Mouse (Mus musculus): ENCODE results near the gene Olfr1106. TPM values are rescaled to one million over a fixed set of nuclear protein-coding genes. Genes with fewer than 3 reads are reported as not detected.

Gene Olfr1106
- polyA plus RNA-seq (2017; shearing (Covaris generic)): not detected

DNA sequence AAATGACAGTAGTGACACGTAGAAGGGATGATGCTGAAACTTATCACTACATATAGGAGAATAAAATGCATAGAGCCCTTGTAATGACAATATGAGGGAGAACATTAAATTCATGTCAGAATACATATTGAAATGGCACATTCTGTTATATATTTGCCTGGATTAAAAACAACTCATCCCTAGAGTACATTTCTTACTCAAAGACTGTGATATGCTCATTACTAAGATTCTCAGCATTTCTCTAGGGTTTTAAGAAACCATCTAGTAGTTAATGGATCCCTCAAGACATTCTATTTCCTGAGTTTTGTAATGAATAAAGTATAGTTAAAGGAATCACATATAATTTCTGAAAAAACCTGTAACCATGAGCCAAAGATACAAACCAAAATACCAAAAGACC is at the start of gene Olfr1106:
Gene Olfr1106 (minus strand): TSS at position 101 of the 400 bp plus-strand sequence.

GRCm38 (mm10) chr2:87095908-87096307 is 43.8 kb upstream of the Olfr1106 start, which contains the start of gene Olfr1109:
Olfr1109 (minus strand) TSS chr2:87096008.

DNA sequence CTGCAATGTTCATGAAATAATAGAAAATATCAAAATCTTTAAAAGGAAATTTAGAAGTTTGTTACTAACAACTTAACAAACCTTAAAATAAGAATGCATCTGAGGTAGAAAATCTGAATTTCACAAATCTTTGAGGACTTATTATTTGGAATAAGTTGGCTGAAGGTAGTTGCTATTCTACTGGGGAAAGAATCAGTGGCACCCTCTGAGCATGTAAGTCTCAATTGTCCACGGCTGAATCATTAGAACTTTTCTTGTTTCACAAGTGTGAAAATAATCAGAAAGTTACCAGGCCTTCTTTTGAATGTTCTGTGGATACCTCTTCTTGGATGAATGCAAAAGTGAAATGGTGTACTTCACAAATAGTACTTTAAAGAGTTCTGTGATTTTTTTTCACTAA is 23.6 kb upstream of the Olfr1106 start, which contains the start of gene Olfr1107:
Gene Olfr1107 (minus strand): TSS at position 101 of the 400 bp plus-strand sequence.

GRCm38 (mm10) chr2:87036431-87036830 is 15.6 kb downstream of the Olfr1106 start, which contains the start of gene Olfr1105:
Olfr1105 (minus strand) TSS chr2:87036531.

GRCm38 (mm10) chr2:87026980-87027379 is 25.1 kb downstream of the Olfr1106 start, which contains the start of gene Olfr1104:
Olfr1104 (minus strand) TSS chr2:87027080.

DNA sequence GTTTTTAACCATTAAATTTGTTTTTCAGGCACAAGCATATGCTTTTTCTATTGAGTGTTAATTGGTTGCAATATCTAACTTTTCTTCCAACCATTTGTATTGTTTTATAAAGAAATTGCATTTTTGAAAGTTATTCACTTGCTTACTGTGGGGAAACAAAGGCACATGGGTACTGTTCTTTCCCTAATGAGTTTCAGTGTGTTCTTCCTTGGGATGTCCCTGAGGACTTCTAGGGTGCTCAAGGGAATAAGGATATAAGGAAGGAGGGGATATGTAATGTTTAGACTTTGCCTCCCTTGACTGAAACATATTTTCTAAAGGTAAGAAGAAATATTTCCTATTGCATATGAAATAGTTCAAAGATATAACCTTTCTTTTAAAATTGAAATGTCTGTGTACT is 54.0 kb downstream of the Olfr1106 start, which contains the start of gene Olfr1102:
Gene Olfr1102 (plus strand): TSS at position 301 of the 400 bp plus-strand sequence.

Other genes starting within 250 kb of the Olfr1106 start
- gene Olfr141, start 242.3 kb downstream of the Olfr1106 start, polyA plus RNA-seq (2017; shearing (Covaris generic)): not detected
- gene Olfr1094, start 227.6 kb downstream of the Olfr1106 start, polyA plus RNA-seq (2017; shearing (Covaris generic)): not detected
- gene Olfr1095, start 200.6 kb downstream of the Olfr1106 start, polyA plus RNA-seq (2017; shearing (Covaris generic)): not detected
- gene Gm13723, start 177.5 kb downstream of the Olfr1106 start, polyA plus RNA-seq (2017; shearing (Covaris generic)): under 1 TPM in 1 of 2 experiments, not detected in 1; 0.06 TPM
- under 1 TPM in 1 of 2 experiments, not detected in 1; 0.07 TPM for gene Olfr1097, start 160.1 kb downstream of the Olfr1106 start, polyA plus RNA-seq (2017; shearing (Covaris generic))
- under 1 TPM in 1 of 2 experiments, not detected in 1; 0.36 TPM for gene Olfr1098, start 127.7 kb downstream of the Olfr1106 start, polyA plus RNA-seq (2017; shearing (Covaris generic))
- gene Olfr1099, start 91.6 kb downstream of the Olfr1106 start, polyA plus RNA-seq (2017; shearing (Covaris generic)): not detected
- gene Olfr1100, start 72.3 kb downstream of the Olfr1106 start, polyA plus RNA-seq (2017; shearing (Covaris generic)): not detected
- not detected for gene Olfr1101, start 61.1 kb downstream of the Olfr1106 start, polyA plus RNA-seq (2017; shearing (Covaris generic))
- gene Olfr1102, start 53.9 kb downstream of the Olfr1106 start, polyA plus RNA-seq (2017; shearing (Covaris generic)): under 1 TPM in 1 of 2 experiments, not detected in 1; 0.62 TPM
- gene Olfr1104, start 25.2 kb downstream of the Olfr1106 start, polyA plus RNA-seq (2017; shearing (Covaris generic)): not detected
- under 1 TPM; 0.07 to 0.67 TPM for gene Olfr1105, start 15.7 kb downstream of the Olfr1106 start, polyA plus RNA-seq (2017; shearing (Covaris generic))
- gene Olfr1107, start 23.5 kb upstream of the Olfr1106 start, polyA plus RNA-seq (2017; shearing (Covaris generic)): under 1 TPM in 1 of 2 experiments, not detected in 1; 0.27 TPM
- under 1 TPM; 0.11 to 0.34 TPM for gene Olfr1109, start 43.7 kb upstream of the Olfr1106 start, polyA plus RNA-seq (2017; shearing (Covaris generic))
- not detected for gene Olfr259, start 62.3 kb upstream of the Olfr1106 start, polyA plus RNA-seq (2017; shearing (Covaris generic))
- gene Olfr1110, start 88.0 kb upstream of the Olfr1106 start, polyA plus RNA-seq (2017; shearing (Covaris generic)): not detected
- not detected for gene Olfr1111, start 100.4 kb upstream of the Olfr1106 start, polyA plus RNA-seq (2017; shearing (Covaris generic))
- not detected for gene Olfr1112, start 135.5 kb upstream of the Olfr1106 start, polyA plus RNA-seq (2017; shearing (Covaris generic))
- gene Olfr1113, start 156.7 kb upstream of the Olfr1106 start, polyA plus RNA-seq (2017; shearing (Covaris generic)): not detected
- not detected for gene Olfr1115, start 195.7 kb upstream of the Olfr1106 start, polyA plus RNA-seq (2017; shearing (Covaris generic))
- gene Olfr1116, start 215.3 kb upstream of the Olfr1106 start, polyA plus RNA-seq (2017; shearing (Covaris generic)): under 1 TPM; 0.06 to 0.15 TPM